Mouse (Mus musculus) ovary, postnatal 10 days (tissue): ENCODE results near the gene Atox1.

Experiments
- DNase-seq: peaks from one replicate; pipeline ENCODE4 v3.0.0; 2022; ENCODE audit warnings: low spot score

The Atox1 gene

DNA sequence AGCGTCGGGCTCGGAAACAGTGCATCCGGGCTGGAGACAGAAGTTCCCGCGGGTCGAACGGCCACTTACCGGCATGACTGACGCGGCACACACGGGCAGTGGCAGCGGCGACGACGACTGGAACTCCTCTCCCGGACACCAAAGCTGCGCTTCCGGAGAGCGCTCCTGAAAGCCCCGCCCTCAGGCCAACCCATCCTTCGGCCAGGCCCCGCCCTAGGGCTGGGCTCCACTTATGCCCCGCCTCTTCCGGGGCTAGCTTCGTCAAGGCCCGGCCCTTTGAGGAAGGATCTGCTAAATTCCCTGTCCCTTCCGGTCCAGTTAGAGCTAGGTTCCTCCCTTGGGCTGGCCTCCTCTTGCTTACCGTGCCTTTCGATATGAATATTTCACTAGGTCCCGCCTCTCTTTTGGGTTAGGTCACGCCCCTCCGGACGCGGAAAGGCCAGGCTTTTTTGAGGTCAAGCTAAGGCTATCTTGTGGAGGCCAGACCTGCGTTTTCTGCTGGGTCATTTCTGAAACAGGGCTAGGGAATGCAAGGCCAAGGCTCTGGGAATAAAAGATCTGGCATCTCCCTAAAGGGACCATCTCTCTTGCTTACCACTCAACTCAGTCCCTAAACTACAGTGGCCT, at the start of gene Atox1:
Gene Atox1, minus strand, starts transcription at position 221 of the 627 bp plus-strand sequence.
- peak; percentile 80 for DNase-seq

DNA sequence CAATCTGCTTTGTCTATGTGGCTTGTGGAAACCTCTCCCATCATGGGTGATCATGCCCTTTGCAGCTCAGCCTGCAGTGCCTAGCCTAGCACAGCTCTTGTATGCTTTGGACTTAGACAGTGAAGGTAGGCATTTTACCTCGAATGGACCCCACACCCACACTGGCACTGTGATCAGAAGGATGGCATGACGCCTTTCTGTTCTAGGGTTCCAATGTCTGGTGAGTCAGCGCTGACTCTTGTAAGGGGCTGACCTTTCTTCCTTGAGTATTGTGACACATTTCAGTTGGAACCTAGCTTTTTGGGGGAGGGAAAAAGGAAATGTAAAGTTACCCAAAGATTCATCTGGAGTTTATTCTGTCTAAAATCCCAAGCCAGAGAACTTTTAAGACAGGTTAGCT, 44.4 kb upstream of the Atox1 start:
- no peak for DNase-seq

DNA sequence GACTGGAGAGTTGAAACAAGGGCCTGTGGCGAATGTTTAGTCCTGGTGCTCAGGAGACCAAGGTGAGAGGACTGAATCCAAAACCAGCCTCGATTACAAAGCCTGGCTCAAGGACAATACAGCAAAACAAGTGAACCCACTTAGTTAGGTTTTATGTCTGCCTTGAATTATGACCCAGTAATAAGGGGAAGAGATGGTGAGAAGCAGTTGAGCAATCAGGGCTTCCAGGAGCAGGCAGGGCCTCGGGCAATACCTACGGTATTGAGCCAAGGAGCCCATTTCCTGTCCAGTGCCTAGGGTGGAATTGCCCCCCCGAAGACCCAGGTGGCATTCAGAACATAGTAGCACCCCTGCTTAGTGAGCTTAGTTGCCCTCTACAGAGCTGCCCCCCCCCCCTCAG, 41.8 kb upstream of the Atox1 start:
- no peak for DNase-seq

DNA sequence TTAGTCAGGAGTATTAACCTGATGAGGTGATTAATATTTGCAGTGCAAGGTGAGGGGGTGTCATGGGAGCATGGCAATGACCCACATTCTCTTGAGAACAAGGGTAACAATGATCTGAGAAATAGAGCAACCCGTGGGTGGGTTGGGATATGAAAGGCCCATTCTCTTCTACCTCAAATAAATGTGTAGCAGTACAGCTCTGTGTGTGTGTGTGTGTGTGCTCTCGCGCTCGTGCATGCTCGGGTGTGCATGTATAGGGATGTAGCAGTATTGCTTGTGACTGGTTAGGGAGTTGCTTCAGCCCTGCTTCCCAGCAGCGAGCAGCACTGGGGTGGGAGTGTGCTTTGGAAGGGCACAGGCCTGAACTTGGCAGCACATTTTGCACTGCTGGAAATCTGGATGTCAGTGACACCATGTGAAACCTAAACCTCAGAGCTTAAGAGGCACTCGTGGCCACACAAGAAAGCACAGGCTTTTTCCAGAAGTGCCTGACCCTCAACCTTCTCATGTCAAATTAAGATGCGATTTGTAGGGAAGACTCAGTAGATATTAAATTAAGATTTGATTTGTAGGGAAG, 41.0 kb upstream of the Atox1 start:
- no peak for DNase-seq

- DNase-seq = no peak
Observed at GRCm38 (mm10) chr11:55497885-55498284, 36.8 kb upstream of the Atox1 start.

DNA sequence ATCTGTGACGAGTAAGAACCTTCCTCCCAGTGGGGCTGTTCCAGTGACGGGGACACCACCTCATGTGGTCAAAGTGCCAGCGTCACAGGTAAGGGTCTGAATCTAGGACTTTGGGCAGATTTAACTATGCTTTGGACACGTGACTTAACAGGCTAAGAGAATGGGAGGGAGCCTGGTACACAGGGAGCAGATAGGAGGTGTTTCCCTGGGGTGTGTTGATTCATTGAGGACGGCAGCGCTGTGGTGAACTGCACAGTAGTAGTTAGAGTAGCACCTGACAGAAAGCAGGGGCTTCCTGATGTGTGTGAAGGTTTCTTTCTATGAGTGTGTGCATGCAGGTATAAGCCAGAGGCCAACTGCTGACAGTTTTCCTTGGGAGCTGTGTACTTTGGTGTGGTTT, 35.1 kb upstream of the Atox1 start:
- no peak for DNase-seq

- no peak for DNase-seq
Observed at GRCm38 (mm10) chr11:55485443-55485842, 24.4 kb upstream of the Atox1 start.

DNA sequence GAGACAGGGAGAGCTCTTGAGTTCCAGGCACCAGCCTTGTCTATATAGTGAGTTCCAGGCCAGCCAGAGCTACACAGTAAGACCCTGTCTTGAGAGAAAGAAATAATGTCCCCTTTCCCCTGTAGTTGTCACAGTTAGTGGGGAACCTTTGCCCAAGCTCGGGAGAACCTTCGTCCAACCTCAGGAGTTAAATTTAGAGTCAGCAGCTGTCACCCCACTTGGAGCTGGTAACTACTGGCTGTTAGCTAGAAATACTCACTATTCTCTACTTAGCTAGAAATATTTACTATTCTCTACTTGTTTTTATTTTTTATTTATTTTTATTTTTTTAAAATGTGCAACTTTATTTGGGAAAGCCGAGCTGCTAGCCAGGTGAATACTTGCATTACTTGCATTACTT, 12.2 kb upstream of the Atox1 start:
- DNase-seq = no peak

GRCm38 (mm10) chr11:55471467-55471866, 10.4 kb upstream of the Atox1 start:
- DNase-seq = no peak

DNA sequence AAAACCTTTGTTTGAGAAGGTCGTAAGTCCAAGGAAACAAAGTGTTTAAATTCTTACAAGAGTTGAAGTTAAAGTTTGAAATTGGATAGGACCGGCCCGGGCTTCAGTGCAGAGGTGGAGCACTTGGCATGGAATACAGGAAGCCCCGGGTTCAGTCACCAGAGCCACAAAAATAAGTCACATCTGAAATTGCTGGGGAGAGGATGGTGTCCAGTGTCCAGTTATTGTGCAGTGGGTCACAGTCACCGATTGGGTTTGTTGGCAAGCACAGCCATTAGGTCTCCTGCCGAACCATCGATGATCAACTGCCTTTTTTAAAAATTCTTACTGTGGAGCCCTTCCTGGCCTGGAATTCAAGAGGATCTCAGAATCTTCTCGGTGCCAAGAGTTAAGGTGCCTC, 9.7 kb upstream of the Atox1 start:
- DNase-seq = no peak

GRCm38 (mm10) chr11:55469923-55470691, 9.1 kb upstream of the Atox1 start:
- DNase-seq = no peak

GRCm38 (mm10) chr11:55469048-55469843, 8.2 kb upstream of the Atox1 start, which contains the start of gene G3bp1:
Gene G3bp1 (plus strand): TSS chr11:55469685.
- DNase-seq = peak; percentile 94

DNA sequence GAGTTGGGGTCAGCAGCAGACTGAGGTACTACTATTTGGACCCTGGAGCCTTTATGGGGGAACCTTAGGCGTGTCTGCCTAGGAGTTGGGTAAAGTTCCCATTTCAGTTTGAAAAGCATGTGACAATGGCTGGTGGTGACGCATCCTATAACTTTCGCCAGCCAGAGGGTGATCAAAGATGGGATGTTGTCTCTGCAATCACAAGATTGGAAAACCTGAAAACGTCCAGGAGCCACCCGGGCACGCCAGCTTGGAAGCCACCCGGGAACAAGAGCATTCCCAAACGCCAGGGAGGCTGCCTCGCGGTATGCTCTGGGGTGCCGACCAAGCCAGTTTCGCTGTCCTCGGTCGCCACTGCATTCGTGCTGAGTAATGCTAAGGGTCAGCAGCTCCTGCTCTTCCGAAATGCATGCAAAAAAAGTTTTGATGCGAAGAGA, 7.6 kb upstream of the Atox1 start:
- DNase-seq = no peak

GRCm38 (mm10) chr11:55468012-55468411, 7.0 kb upstream of the Atox1 start:
- no peak for DNase-seq

DNA sequence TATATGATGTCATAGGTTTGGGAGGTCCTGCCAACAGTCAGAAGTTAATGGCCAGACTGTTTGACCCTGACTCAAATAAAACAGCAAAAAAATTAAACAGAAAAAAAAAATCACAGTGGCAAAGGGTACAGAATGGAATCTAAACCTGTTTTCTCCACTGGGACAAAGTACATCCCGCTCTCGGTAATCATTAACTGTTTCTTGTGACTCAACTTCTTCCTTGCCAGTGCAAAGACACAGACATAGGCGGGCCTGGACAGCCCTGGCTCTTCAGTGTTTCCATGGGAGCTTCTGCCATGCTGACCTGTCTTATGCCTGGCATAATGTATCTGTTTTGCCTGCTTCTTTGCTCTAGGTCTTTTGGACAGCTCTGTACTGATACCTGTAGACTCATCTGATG, 4.1 kb upstream of the Atox1 start:
- DNase-seq = no peak

DNA sequence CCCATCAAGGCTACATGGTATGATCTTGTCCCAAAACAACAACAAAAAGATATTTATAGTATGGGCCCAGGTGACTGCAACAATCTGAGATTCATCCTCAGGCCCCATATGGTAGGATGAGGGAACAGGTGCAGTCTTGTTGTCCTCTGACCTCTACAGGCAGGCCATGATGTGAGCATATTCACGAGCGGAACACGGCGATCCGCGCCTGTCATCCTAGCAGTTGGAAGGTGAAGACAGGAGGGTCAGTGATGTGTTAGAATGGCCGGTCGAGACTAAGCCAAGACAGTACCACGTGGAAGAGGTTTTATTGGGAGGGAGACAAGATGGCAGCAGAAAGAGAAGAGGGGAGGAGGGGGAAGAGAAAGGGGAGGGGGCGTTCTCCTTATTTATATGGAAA, 3.7 kb upstream of the Atox1 start:
- no peak for DNase-seq

- no peak for DNase-seq
Observed at GRCm38 (mm10) chr11:55462149-55462548, 1.1 kb upstream of the Atox1 start.

DNA sequence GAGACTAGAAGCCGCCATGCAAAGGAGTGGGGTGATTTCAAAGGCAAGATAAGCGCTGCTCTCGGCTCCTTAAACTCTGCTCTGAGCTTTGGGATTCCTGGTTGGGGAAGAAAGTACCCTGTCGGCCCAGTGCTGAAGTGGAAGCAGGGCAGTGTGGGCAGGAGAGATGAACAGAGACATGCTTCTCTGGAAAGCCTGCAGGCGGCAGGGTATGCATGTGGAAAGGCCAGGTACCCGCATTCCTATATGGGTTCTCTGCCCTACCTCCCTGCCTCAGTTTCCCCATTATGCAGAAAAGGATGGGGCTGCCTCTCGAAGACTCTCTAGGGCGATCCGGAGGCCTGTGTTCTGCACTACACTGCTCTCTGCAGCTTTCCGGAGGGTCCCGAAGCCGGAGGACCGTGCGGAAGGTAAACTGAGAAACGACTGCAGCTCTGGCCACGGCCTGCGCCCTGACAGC, 450 bp downstream of the Atox1 start:
- DNase-seq = no peak

DNA sequence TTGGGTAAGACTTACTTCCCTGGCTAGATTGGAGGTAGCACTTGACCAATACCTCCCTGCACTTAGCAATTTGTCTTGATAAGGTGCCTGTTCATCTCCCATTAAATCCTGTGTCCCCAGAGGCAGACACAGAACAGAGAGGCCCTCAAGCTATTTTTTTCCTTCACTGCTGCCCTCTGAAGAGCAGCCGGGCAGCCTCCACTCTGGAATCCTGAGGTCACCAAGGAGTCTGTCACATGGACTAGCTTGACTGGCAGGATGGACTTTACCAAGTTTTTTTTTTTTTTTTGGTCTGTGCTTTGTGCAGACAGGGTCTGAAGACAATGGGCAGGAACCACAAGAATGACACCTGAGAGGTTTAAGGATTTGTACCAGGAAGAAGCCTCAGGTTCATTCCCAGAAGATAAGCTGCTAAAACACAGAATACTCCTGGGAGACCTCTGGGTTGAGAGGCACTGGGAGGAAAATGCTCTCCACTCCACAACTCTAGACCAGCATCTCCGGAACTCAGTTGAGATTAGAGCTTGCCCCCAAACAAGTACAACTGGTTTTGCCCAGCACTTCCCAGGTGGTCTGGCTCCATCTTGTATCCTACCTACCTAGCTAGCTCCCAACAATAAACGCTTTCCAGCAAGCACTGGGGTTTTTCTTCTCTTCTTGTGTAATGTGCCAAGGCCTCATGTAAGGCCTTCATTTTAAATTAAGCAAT, 1.0 kb downstream of the Atox1 start:
- DNase-seq = no peak

GRCm38 (mm10) chr11:55458501-55458900, 2.5 kb downstream of the Atox1 start:
- no peak for DNase-seq

DNA sequence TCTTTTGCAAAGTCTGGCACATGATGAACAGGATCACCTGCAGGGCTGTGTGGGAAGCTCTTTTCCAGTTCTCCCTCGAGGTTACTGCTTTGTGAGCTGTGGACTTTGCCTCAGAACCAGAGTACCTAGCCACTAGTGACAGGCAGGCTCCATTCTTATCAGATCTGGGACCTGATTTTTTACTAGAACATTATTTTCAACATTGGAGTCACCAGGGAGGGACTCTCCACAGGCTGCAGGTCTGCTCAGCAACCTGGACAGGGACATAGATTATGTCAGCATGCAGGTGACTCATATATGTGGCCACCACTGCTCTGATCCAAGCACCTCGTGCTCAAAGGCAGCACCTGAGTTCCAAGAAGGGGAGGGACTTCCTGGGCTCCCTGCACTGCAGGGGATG, 5.9 kb downstream of the Atox1 start:
- DNase-seq = no peak

- DNase-seq = no peak
Observed at GRCm38 (mm10) chr11:55453640-55454039, 7.4 kb downstream of the Atox1 start.
